Mouse (Mus musculus) neural tube, embryonic 12.5 days (tissue): Measurements from ENCODE around the gene Dnah11. TPM values are rescaled to one million over a fixed set of nuclear protein-coding genes. Genes with fewer than 3 reads are reported as not detected.

Experiments used
- ATAC-seq: fragments of 200-750 bp; cut with Nextera tagmentation; 2 replicates; pipeline ENCODE4 v1.8.0; 2017; ENCODE audit warnings: low read depth, mild to moderate bottlenecking, moderate TSS enrichment, moderate library complexity; ENCODE audit not compliant: low FRiP score
- H3K27ac ChIP-seq: fragments of 300-500 bp; sonication (generic); 2 replicates; pipeline ENCODE4 v1.5.1; 2016
- H3K27me3 ChIP-seq: fragments of 300-500 bp; sonication (generic); replicated peaks from 2 replicates; pipeline ENCODE4 v1.6.1; 2016; ENCODE audit warnings: mild to moderate bottlenecking
- H3K36me3 ChIP-seq: fragments of 300-500 bp; sonication (generic); 2 replicates; pipeline ENCODE4 v1.6.1; 2016; ENCODE audit warnings: mild to moderate bottlenecking
- H3K4me1 ChIP-seq: fragments of 300-500 bp; sonication (generic); 2 replicates; pipeline ENCODE4 v1.6.1; 2016
- H3K4me2 ChIP-seq: fragments of 300-500 bp; sonication (generic); replicated peaks from 2 replicates; pipeline ENCODE4 v1.6.1; 2016; ENCODE audit warnings: mild to moderate bottlenecking
- H3K4me3 ChIP-seq: fragments of 300-500 bp; sonication (generic); 2 replicates; pipeline ENCODE4 v1.5.1; 2016
- H3K9ac ChIP-seq: fragments of 300-500 bp; sonication (generic); 2 replicates; pipeline ENCODE4 v1.6.1; 2016; ENCODE audit warnings: mild to moderate bottlenecking
- H3K9me3 ChIP-seq: fragments of 300-500 bp; sonication (generic); 2 replicates; pipeline ENCODE4 v1.6.1; 2016; ENCODE audit warnings: mild to moderate bottlenecking
- WGBS: fragments of 180-500 bp; shearing (Covaris S2); methylation state at CpG from one replicate; pipeline ENCODE4 v1.1.7; 2016; 5-methylcytosine and 5-hydroxymethylcytosine counted together
- polyA plus RNA-seq: library from polyadenylated mRNA; unstranded; fragments of >200 nt; fragmentation: Nextera tagmentation; extraction: Ambion mirVana; gene quantifications from 2 replicates; pipeline ENCODE4 v1.2.1, GENCODE M21; 2016

Gene Dnah11
- polyA plus RNA-seq, result 0.14 and 0.22 TPM in 2 replicates

- Histone ChIP-seq H3K27me3 (peaks cover 45% of the 10 kb centered on the region), H3K9me3 (no peaks in the 10 kb centered on the region), H3K4me2 (peak within 1 kb of the TSS; percentile 92), H3K9ac (peak within 1 kb of the TSS; percentile 45; the same call in 1 of the 2 replicates), H3K4me1 (peaks cover 7% of the 10 kb centered on the region; the same call in 1 of the 2 replicates), H3K36me3 (no peaks in the 10 kb centered on the region), H3K4me3 (peak within 1 kb of the TSS; percentile 48), H3K27ac (no peak within 1 kb of the TSS)
- peak; percentile 98 for ATAC-seq
- WGBS, result 1% methylated on average over 47 of the region's 47 CpGs
Measured at GRCm38 (mm10) chr12:118198386-118199093, at the start of gene Dnah11. Dnah11 (minus strand) TSS chr12:118199043.

- no peak overlapping the region for H3K4me2 ChIP-seq
- no peaks in the 10 kb centered on the region for H3K9me3 ChIP-seq
- no peaks in the 10 kb centered on the region for H3K27me3 ChIP-seq
- WGBS, result 60% methylated on average over 3 of the region's 3 CpGs
- no peak overlapping the region for H3K9ac ChIP-seq
- H3K27ac ChIP-seq, result no peak overlapping the region
- H3K4me3 ChIP-seq, result no peak overlapping the region
- H3K4me1 ChIP-seq, result no peaks in the 10 kb centered on the region
- no peak for ATAC-seq
- no peaks in the 10 kb centered on the region for H3K36me3 ChIP-seq
Measured at GRCm38 (mm10) chr12:118221182-118221581, 22.3 kb upstream of the Dnah11 start.

DNA sequence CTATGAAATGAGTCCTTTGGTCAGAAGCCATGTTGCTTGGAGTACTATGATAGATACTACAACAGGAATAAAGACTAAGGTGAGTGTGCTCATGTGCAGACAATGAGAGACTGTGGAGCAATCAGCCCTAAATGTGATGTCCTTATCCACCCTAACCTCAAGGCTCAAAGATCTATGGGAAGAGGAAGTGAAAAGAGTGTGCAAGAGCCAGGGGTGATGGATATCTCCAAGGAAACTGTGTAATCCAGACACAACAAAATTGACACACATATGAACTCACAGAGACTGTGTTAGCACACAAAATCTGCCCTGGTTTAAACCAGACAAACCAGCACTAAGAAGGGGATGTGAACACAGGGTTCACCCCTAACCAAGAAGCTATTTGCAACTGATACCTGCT lies 21.2 kb upstream of the Dnah11 start:
- Histone ChIP-seq H3K4me3 (no peak overlapping the region), H3K27ac (no peak overlapping the region), H3K36me3 (no peaks in the 10 kb centered on the region), H3K27me3 (no peaks in the 10 kb centered on the region), H3K9me3 (no peaks in the 10 kb centered on the region), H3K4me2 (no peak overlapping the region), H3K4me1 (no peaks in the 10 kb centered on the region), H3K9ac (no peak overlapping the region)
- ATAC-seq, result no peak

- Histone ChIP-seq H3K4me3 (no peak overlapping the region), H3K36me3 (no peaks in the 10 kb centered on the region), H3K27me3 (no peaks in the 10 kb centered on the region), H3K9ac (no peak overlapping the region), H3K4me1 (no peaks in the 10 kb centered on the region), H3K4me2 (no peak overlapping the region), H3K9me3 (no peaks in the 10 kb centered on the region), H3K27ac (no peak overlapping the region)
- WGBS, result 89% methylated on average over 2 of the region's 2 CpGs
- no peak for ATAC-seq
Measured at GRCm38 (mm10) chr12:118212163-118212562, 13.3 kb upstream of the Dnah11 start.

DNA sequence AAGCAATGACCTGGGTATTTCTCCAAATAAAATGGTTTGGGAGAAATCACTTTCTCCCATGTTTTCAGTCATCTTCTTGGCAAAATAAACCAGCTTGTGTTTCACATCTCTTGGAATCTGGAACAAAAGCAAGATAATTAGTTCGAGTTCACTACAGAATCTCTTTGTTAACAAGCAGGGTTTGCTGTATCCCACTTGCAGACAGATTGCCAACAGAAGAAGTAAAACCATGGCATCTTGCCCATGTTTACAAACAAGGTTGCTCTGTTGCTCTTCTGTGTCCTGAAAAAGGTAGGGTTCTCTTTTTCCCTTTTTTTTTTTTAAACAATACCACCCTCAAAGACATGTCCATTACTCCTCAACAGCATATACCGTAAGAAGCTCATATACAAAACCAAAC lies 2.3 kb downstream of the Dnah11 start:
- H3K4me1 ChIP-seq, result peaks cover 7% of the 10 kb centered on the region; the same call in 1 of the 2 replicates
- ATAC-seq, result no peak
- no peaks in the 10 kb centered on the region for H3K36me3 ChIP-seq
- WGBS, result 77% methylated on average over 2 of the region's 2 CpGs
- no peak overlapping the region for H3K4me2 ChIP-seq
- peaks cover 45% of the 10 kb centered on the region for H3K27me3 ChIP-seq
- no peaks in the 10 kb centered on the region for H3K9me3 ChIP-seq
- no peak overlapping the region for H3K9ac ChIP-seq
- H3K27ac ChIP-seq, result no peak overlapping the region
- H3K4me3 ChIP-seq, result no peak overlapping the region

DNA sequence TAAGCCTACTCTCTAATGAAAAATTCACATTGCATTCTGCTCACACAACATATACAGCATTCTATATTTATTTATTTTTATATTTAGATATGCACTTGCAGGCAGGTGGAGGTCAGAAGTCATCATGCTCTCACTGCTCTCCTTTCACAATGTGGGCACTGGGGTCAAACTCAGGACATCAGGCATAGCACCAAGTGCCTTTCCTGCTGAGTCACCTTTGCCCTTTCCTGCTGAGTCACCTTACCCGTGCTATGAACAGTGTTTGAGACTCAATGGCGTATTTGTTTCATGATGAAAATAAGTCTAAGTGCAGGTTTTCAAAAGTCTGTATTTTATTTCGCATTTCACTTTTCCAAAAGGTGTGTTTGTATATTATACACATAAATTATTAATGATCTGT lies 9.3 kb downstream of the Dnah11 start:
- Histone ChIP-seq H3K27me3 (0 out of 2 replicates have a peak, but pooled peaks cover 9% of the 10 kb centered on the region), H3K27ac (no peak overlapping the region), H3K9me3 (no peaks in the 10 kb centered on the region), H3K4me2 (no peak overlapping the region), H3K4me3 (no peak overlapping the region), H3K4me1 (no peaks in the 10 kb centered on the region), H3K9ac (no peak overlapping the region), H3K36me3 (no peaks in the 10 kb centered on the region)
- WGBS, result 64% methylated on average over 3 of the region's 3 CpGs
- no peak for ATAC-seq

DNA sequence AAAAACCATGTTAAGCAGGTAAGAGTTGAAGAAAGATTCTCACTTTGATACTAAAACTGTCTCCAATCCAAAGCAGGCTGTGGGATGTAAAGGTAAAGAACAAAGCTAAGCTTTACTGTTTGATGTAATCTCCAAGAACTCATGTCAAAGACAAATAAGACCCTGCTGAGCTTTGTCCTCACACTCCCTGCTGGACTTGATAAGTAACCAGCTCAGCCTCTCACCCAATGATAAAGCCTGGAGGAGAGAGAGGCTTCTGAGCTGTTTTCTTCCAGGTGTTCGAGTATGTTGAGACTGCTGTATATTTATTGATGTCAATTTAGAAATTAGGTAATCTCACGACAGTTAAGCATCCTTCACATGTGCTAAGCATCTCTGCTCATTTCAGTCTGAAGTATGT lies 11.2 kb downstream of the Dnah11 start:
- Histone ChIP-seq H3K9ac (no peak overlapping the region), H3K27ac (no peak overlapping the region), H3K9me3 (no peaks in the 10 kb centered on the region), H3K4me3 (no peak overlapping the region), H3K4me2 (no peak overlapping the region), H3K4me1 (no peaks in the 10 kb centered on the region), H3K27me3 (0 out of 2 replicates have a peak, but pooled peaks cover 8% of the 10 kb centered on the region), H3K36me3 (no peaks in the 10 kb centered on the region)
- ATAC-seq, result no peak
- WGBS, result 36% methylated on average over 2 of the region's 2 CpGs

DNA sequence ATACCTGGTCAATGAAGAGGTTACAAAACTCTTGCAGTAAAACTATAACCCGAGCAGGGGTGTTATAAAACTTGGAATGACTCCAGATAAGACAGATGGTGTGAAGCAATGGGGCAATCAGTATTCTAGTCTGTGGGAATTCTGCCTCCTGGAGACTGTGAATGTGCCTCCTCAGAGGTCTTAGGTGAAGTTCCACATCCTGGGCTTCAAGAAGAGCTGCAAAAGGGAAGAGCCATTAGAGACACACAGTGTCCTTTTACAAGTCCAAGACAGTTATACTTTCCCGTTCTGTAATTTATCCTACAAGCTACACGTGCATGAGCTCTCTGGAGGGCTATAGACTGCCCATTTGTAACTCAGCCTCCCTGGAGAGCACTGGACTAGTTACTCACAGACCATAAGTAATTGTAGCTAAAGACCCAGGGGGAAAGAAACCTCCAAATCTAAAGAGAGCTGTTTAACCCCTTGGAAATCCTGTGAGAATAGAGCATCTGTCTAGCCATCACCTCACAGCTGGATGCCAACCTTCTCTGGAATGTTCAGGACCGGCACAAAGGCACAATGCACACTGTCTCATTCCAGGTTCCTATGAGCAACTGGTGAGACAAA lies 11.9 kb downstream of the Dnah11 start:
- 7% methylated on average over 4 of the region's 4 CpGs for WGBS
- no peak overlapping the region for H3K27ac ChIP-seq
- H3K9me3 ChIP-seq, result no peaks in the 10 kb centered on the region
- H3K4me2 ChIP-seq, result no peak overlapping the region
- H3K27me3 ChIP-seq, result 0 out of 2 replicates have a peak, but pooled peaks cover 8% of the 10 kb centered on the region
- no peaks in the 10 kb centered on the region for H3K36me3 ChIP-seq
- H3K9ac ChIP-seq, result no peak overlapping the region
- no peaks in the 10 kb centered on the region for H3K4me1 ChIP-seq
- ATAC-seq, result 0 out of 2 replicates have a peak, but pooled peaks have one; percentile 58
- H3K4me3 ChIP-seq, result no peak overlapping the region

GRCm38 (mm10) chr12:118186120-118186880 lies 12.5 kb downstream of the Dnah11 start:
- H3K4me2 ChIP-seq, result no peak overlapping the region
- no peak overlapping the region for H3K27ac ChIP-seq
- 36% methylated on average over 4 of the region's 4 CpGs for WGBS
- no peaks in the 10 kb centered on the region for H3K36me3 ChIP-seq
- no peak overlapping the region for H3K9ac ChIP-seq
- no peaks in the 10 kb centered on the region for H3K9me3 ChIP-seq
- no peaks in the 10 kb centered on the region for H3K4me1 ChIP-seq
- 0 out of 2 replicates have a peak, but pooled peaks cover 8% of the 10 kb centered on the region for H3K27me3 ChIP-seq
- no peak for ATAC-seq
- H3K4me3 ChIP-seq, result no peak overlapping the region

- H3K4me3 ChIP-seq, result no peak overlapping the region
- H3K27me3 ChIP-seq, result 0 out of 2 replicates have a peak, but pooled peaks cover 5% of the 10 kb centered on the region
- H3K4me1 ChIP-seq, result no peaks in the 10 kb centered on the region
- no peaks in the 10 kb centered on the region for H3K36me3 ChIP-seq
- no peak overlapping the region for H3K9ac ChIP-seq
- WGBS, result 86% methylated on average over 1 of the region's 1 CpGs
- no peak overlapping the region for H3K4me2 ChIP-seq
- no peak for ATAC-seq
- H3K27ac ChIP-seq, result no peak overlapping the region
- H3K9me3 ChIP-seq, result no peaks in the 10 kb centered on the region
Measured at GRCm38 (mm10) chr12:118184731-118185130, 14.1 kb downstream of the Dnah11 start.

- no peaks in the 10 kb centered on the region for H3K9me3 ChIP-seq
- no peak overlapping the region for H3K4me2 ChIP-seq
- H3K27me3 ChIP-seq, result no peaks in the 10 kb centered on the region
- no peaks in the 10 kb centered on the region for H3K4me1 ChIP-seq
- H3K4me3 ChIP-seq, result no peak overlapping the region
- WGBS, result 86% methylated on average over 5 of the region's 5 CpGs
- no peaks in the 10 kb centered on the region for H3K36me3 ChIP-seq
- no peak overlapping the region for H3K27ac ChIP-seq
- H3K9ac ChIP-seq, result no peak overlapping the region
- no peak for ATAC-seq
Measured at GRCm38 (mm10) chr12:118177756-118178155, 21.1 kb downstream of the Dnah11 start.

- no peak overlapping the region for H3K27ac ChIP-seq
- no peaks in the 10 kb centered on the region for H3K27me3 ChIP-seq
- no peak overlapping the region for H3K4me3 ChIP-seq
- H3K9me3 ChIP-seq, result 0 out of 2 replicates have a peak, but pooled peaks cover 8% of the 10 kb centered on the region
- no peak overlapping the region for H3K4me2 ChIP-seq
- no peak overlapping the region for H3K9ac ChIP-seq
- no peaks in the 10 kb centered on the region for H3K36me3 ChIP-seq
- no peak for ATAC-seq
- 33% methylated on average over 4 of the region's 4 CpGs for WGBS
- no peaks in the 10 kb centered on the region for H3K4me1 ChIP-seq
Measured at GRCm38 (mm10) chr12:118164785-118165184, 34.1 kb downstream of the Dnah11 start.
